Mouse (Mus musculus) megakaryocyte-erythroid progenitor cell, adult 5-6 weeks (primary cell): ENCODE results near the gene 4921539E11Rik. TPM values are rescaled to one million over a fixed set of nuclear protein-coding genes. Genes with fewer than 3 reads are reported as not detected.

Experiments
- total RNA-seq, 2 experiments: library from RNA; stranded (forward) in 1 of 2; stranded (reverse) in 1 of 2; fragments of 200-1000, 215-1000 nt in 1 of 2; fragments of >200 nt in 1 of 2; fragmentation: Nextera tagmentation in 1 of 2; gene quantifications; 2 replicates each; pipeline ENCODE4 v1.2.3; 2014 to 2017

The 4921539E11Rik gene
- total RNA-seq, 2 experiments from 2014 or later, result not detected

Other genes with a start within 250 kb of the 4921539E11Rik start
- 82.0 and 90.2 TPM in 2 replicates for gene Mier1, start 176.5 kb downstream of the 4921539E11Rik start, total RNA-seq (2014; fragmentation: Nextera tagmentation)
- gene Mier1, start 176.5 kb downstream of the 4921539E11Rik start, total RNA-seq (2017), result 95.3 and 101 TPM in 2 replicates
- 2.7 and 5.0 TPM in 2 replicates for gene Wdr78, start 176.3 kb downstream of the 4921539E11Rik start, total RNA-seq (2014; fragmentation: Nextera tagmentation)
- gene Wdr78, start 176.3 kb downstream of the 4921539E11Rik start, total RNA-seq (2017), result 1.6 and 9.8 TPM in 2 replicates
- gene Slc35d1, start 75.7 kb downstream of the 4921539E11Rik start, total RNA-seq (2014; fragmentation: Nextera tagmentation), result 18.5 and 21.5 TPM in 2 replicates
- gene Slc35d1, start 75.7 kb downstream of the 4921539E11Rik start, total RNA-seq (2017), result 6.6 and 10.6 TPM in 2 replicates
- gene Oma1, start 22.9 kb upstream of the 4921539E11Rik start, total RNA-seq (2014; fragmentation: Nextera tagmentation), result 12.2 and 35.3 TPM in 2 replicates
- 68.2 and 89.2 TPM in 2 replicates for gene Oma1, start 22.9 kb upstream of the 4921539E11Rik start, total RNA-seq (2017)